Mouse (Mus musculus): ENCODE measurements around the gene Wscd2. TPM values are rescaled to one million over a fixed set of nuclear protein-coding genes. Genes with fewer than 3 reads are reported as not detected.

Gene Wscd2
- total and polyA plus RNA-seq, 2 experiments from 2014 or later: 0.27 to 4.5 TPM

DNA sequence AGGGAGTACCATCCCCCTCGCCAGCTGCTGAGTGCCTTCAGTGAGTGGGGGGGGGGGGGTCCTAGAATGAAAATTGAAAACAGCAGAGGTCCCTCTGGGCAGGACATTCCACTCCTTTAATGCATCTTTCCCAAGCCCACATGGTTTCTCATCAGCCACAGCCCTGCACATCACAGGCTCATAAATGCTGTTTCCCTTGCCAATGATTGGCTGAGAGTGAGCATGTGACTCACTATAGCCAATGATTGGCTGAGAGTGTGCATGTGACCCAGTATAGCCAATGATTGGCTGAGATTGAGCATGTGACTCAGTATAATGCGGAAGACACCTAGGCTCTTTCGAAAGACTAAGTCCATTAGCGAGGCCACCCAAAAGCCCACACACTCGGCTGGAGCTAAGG, 20.9 kb upstream of the Wscd2 start:
- H3K36me3 ChIP-seq (replicated peaks; ENCODE audit: control insufficient read depth, insufficient read depth, low read length): no peaks in the 10 kb centered on the region
- H3K9ac ChIP-seq (replicated peaks; ENCODE audit: low read depth, low read length): no peak overlapping the region
- no peak overlapping the region for H3K4me3 ChIP-seq (ENCODE audit: low read depth, low read length)
- H3K4me2 ChIP-seq (ENCODE audit: low read depth, low read length): no peak overlapping the region
- H3K27ac ChIP-seq (ENCODE audit: low read depth): no peak overlapping the region
- no peaks in the 10 kb centered on the region for H3K4me1 ChIP-seq (ENCODE audit: control insufficient read depth, insufficient read depth)
- WGBS: 82% methylated on average over 5 of the region's 5 CpGs
- DNase-seq (ENCODE audit: low spot score) (no peak), ATAC-seq (ENCODE audit: insufficient read depth, low read depth) (no peak)
- no peaks in the 10 kb centered on the region for H3K9me3 ChIP-seq (replicated peaks; ENCODE audit: control insufficient read depth, low read length)
- 0 out of 2 replicates have a peak, but pooled peaks cover 21% of the 10 kb centered on the region for H3K27me3 ChIP-seq (ENCODE audit: control insufficient read depth, insufficient read depth, low read length)
- TF ChIP-seq EP300 (IDR thresholded peaks at IDR 0.05; ENCODE audit: low read depth): no peak
- no peak for TF ChIP-seq CTCF (IDR thresholded peaks at IDR 0.05; ENCODE audit: low read depth)

DNA sequence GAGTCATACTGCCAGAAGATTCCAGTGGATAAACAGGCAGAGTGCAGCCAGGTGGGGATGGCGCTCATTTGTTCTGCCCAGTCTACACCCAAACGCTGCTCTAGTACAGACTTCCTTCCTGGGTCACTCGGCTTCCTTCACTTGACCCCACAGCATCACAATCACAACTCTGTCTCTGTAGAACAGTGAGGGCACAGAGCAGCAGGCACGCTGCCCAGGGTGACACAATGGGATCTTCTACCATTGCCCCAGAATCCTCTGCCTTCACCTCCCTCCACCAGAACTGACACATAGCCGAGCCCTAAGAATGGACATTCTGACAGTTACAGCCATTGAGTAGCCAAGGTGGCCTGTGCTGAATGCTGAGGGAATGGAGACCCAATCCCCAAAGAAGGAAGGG, 20.3 kb upstream of the Wscd2 start:
- no peak overlapping the region for H3K4me2 ChIP-seq (ENCODE audit: low read depth, low read length)
- H3K9me3 ChIP-seq (replicated peaks; ENCODE audit: control insufficient read depth, low read length): no peaks in the 10 kb centered on the region
- DNase-seq (ENCODE audit: low spot score) (no peak), ATAC-seq (ENCODE audit: insufficient read depth, low read depth) (no peak)
- H3K36me3 ChIP-seq (replicated peaks; ENCODE audit: control insufficient read depth, insufficient read depth, low read length): no peaks in the 10 kb centered on the region
- no peak overlapping the region for H3K27ac ChIP-seq (ENCODE audit: low read depth)
- WGBS: 73% methylated on average over 5 of the region's 5 CpGs
- no peak overlapping the region for H3K4me3 ChIP-seq (ENCODE audit: low read depth, low read length)
- H3K9ac ChIP-seq (replicated peaks; ENCODE audit: low read depth, low read length): no peak overlapping the region
- H3K4me1 ChIP-seq (ENCODE audit: control insufficient read depth, insufficient read depth): no peaks in the 10 kb centered on the region
- 0 out of 2 replicates have a peak, but pooled peaks cover 21% of the 10 kb centered on the region for H3K27me3 ChIP-seq (ENCODE audit: control insufficient read depth, insufficient read depth, low read length)
- TF ChIP-seq CTCF (IDR thresholded peaks at IDR 0.05; ENCODE audit: low read depth) (no peak), EP300 (IDR thresholded peaks at IDR 0.05; ENCODE audit: low read depth) (no peak)

DNA sequence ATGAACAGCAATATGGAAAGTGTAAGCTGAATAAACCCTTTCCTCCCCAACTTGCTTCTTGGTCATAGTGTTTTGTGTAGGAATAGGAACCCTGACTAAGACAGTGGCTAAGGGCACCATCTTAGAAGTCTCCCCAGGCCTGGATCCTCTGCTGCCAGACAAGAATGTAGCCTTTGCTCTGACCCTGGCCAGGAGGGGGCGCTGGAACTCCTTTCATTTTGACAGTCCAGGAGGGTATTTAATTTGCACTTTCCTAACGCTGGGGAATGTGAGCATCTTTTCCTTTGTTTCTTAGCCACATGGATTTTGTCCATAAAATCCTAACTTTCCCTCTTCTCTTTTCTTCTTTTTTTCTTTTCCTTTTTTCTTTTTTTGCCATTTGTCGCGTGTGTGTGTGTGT, 18.7 kb upstream of the Wscd2 start:
- TF ChIP-seq CTCF (IDR thresholded peaks at IDR 0.05; ENCODE audit: low read depth) (peak; percentile 73), EP300 (IDR thresholded peaks at IDR 0.05; ENCODE audit: low read depth) (no peak)
- H3K4me2 ChIP-seq (ENCODE audit: low read depth, low read length): no peak overlapping the region
- H3K9ac ChIP-seq (replicated peaks; ENCODE audit: low read depth, low read length): no peak overlapping the region
- no peaks in the 10 kb centered on the region for H3K36me3 ChIP-seq (replicated peaks; ENCODE audit: control insufficient read depth, insufficient read depth, low read length)
- 41% methylated on average over 4 of the region's 4 CpGs for WGBS
- H3K4me3 ChIP-seq (ENCODE audit: low read depth, low read length): no peak overlapping the region
- H3K27me3 ChIP-seq (ENCODE audit: control insufficient read depth, insufficient read depth, low read length): 0 out of 2 replicates have a peak, but pooled peaks cover 21% of the 10 kb centered on the region
- no peak overlapping the region for H3K27ac ChIP-seq (ENCODE audit: low read depth)
- DNase-seq (ENCODE audit: low spot score) (peak; percentile 47), ATAC-seq (ENCODE audit: insufficient read depth, low read depth) (no peak)
- no peaks in the 10 kb centered on the region for H3K9me3 ChIP-seq (replicated peaks; ENCODE audit: control insufficient read depth, low read length)
- H3K4me1 ChIP-seq (ENCODE audit: control insufficient read depth, insufficient read depth): no peaks in the 10 kb centered on the region

DNA sequence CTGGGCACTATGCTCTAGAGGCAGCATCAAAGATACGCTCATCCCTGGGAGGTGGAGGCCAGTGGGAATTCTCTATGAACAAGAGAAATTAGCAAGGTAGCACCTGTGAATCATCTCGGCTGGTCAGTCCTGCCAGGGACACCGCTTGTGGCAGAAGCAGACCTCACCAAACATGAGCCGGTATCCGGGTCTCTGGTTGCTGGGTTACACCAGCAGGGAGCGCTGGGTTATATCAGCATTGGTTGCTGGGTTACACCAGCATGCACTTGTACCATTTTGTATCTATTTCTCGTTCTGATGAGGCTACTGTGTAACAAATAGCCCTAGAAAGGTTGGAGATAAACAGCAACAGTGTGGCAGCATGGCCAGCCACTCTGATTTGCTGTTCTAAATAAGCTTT, 17.8 kb upstream of the Wscd2 start:
- Histone ChIP-seq H3K4me2 (ENCODE audit: low read depth, low read length) (no peak overlapping the region), H3K9me3 (replicated peaks; ENCODE audit: control insufficient read depth, low read length) (no peaks in the 10 kb centered on the region), H3K27me3 (ENCODE audit: control insufficient read depth, insufficient read depth, low read length) (0 out of 2 replicates have a peak, but pooled peaks cover 18% of the 10 kb centered on the region), H3K4me3 (ENCODE audit: low read depth, low read length) (no peak overlapping the region), H3K4me1 (ENCODE audit: control insufficient read depth, insufficient read depth) (no peaks in the 10 kb centered on the region), H3K27ac (ENCODE audit: low read depth) (no peak overlapping the region), H3K9ac (replicated peaks; ENCODE audit: low read depth, low read length) (no peak overlapping the region), H3K36me3 (replicated peaks; ENCODE audit: control insufficient read depth, insufficient read depth, low read length) (no peaks in the 10 kb centered on the region)
- 50% methylated on average over 7 of the region's 7 CpGs for WGBS
- DNase-seq (ENCODE audit: low spot score): no peak
- TF ChIP-seq CTCF (IDR thresholded peaks at IDR 0.05; ENCODE audit: low read depth) (no peak), EP300 (IDR thresholded peaks at IDR 0.05; ENCODE audit: low read depth) (no peak)
- ATAC-seq (ENCODE audit: insufficient read depth, low read depth): no peak

- WGBS: 9% methylated on average over 6 of the region's 6 CpGs
- no peak for TF ChIP-seq EP300 (IDR thresholded peaks at IDR 0.05; ENCODE audit: low read depth)
- no peak for TF ChIP-seq CTCF (IDR thresholded peaks at IDR 0.05; ENCODE audit: low read depth)
- H3K27me3 ChIP-seq (ENCODE audit: control insufficient read depth, insufficient read depth, low read length): 0 out of 2 replicates have a peak, but pooled peaks cover 5% of the 10 kb centered on the region
- H3K9ac ChIP-seq (replicated peaks; ENCODE audit: low read depth, low read length): no peak overlapping the region
- H3K36me3 ChIP-seq (replicated peaks; ENCODE audit: control insufficient read depth, insufficient read depth, low read length): no peaks in the 10 kb centered on the region
- no peaks in the 10 kb centered on the region for H3K4me1 ChIP-seq (ENCODE audit: control insufficient read depth, insufficient read depth)
- H3K4me2 ChIP-seq (ENCODE audit: low read depth, low read length): no peak overlapping the region
- DNase-seq (ENCODE audit: low spot score) (peak; percentile 29), ATAC-seq (ENCODE audit: insufficient read depth, low read depth) (peak; percentile 79)
- H3K9me3 ChIP-seq (replicated peaks; ENCODE audit: control insufficient read depth, low read length): no peaks in the 10 kb centered on the region
- no peak overlapping the region for H3K4me3 ChIP-seq (ENCODE audit: low read depth, low read length)
- 0 out of 2 replicates have a peak overlapping the region, but pooled peaks have one; percentile 26 for H3K27ac ChIP-seq (ENCODE audit: low read depth)
Measured at GRCm38 (mm10) chr5:113476816-113477215, 13.3 kb upstream of the Wscd2 start.

- no peaks in the 10 kb centered on the region for H3K9me3 ChIP-seq (replicated peaks; ENCODE audit: control insufficient read depth, low read length)
- 86% methylated on average over 5 of the region's 5 CpGs for whole genome bisulfite sequencing
- DNase-seq (ENCODE audit: low spot score) (no peak), ATAC-seq (ENCODE audit: insufficient read depth, low read depth) (no peak)
- no peaks in the 10 kb centered on the region for H3K27me3 ChIP-seq (ENCODE audit: control insufficient read depth, insufficient read depth, low read length)
- H3K36me3 ChIP-seq (replicated peaks; ENCODE audit: control insufficient read depth, insufficient read depth, low read length): no peaks in the 10 kb centered on the region
- H3K27ac ChIP-seq (ENCODE audit: low read depth): no peak overlapping the region
- H3K9ac ChIP-seq (replicated peaks; ENCODE audit: low read depth, low read length): no peak overlapping the region
- no peak overlapping the region for H3K4me3 ChIP-seq (ENCODE audit: low read depth, low read length)
- TF ChIP-seq EP300 (IDR thresholded peaks at IDR 0.05; ENCODE audit: low read depth) (no peak), CTCF (IDR thresholded peaks at IDR 0.05; ENCODE audit: low read depth) (no peak)
- no peak overlapping the region for H3K4me2 ChIP-seq (ENCODE audit: low read depth, low read length)
- no peaks in the 10 kb centered on the region for H3K4me1 ChIP-seq (ENCODE audit: control insufficient read depth, insufficient read depth)
Measured at GRCm38 (mm10) chr5:113479075-113479474, 11.1 kb upstream of the Wscd2 start.
